Mouse (Mus musculus): ENCODE measurements around the gene Mfsd4b5. TPM values are rescaled to one million over a fixed set of nuclear protein-coding genes. Genes with fewer than 3 reads are reported as not detected.

Mfsd4b5 gene
- not detected in 2 replicates for polyA plus RNA-seq (2014; fragmentation: Nextera tagmentation; extraction: Ambion mirVana)

- no peak within 1 kb of the TSS for H3K4me2 ChIP-seq (ENCODE audit: low read depth, low read length)
- no peaks in the 10 kb centered on the region for H3K27me3 ChIP-seq (ENCODE audit: control insufficient read depth, insufficient read depth, low read length)
- no peak within 1 kb of the TSS for H3K27ac ChIP-seq (replicated peaks; ENCODE audit: low read depth, low read length)
- ATAC-seq (replicated peaks; ENCODE audit: insufficient number of reproducible peaks, low FRiP score, low TSS enrichment, low read depth) (no peak), DNase-seq (ENCODE audit: low spot score) (no peak)
- no peaks in the 10 kb centered on the region for H3K9me3 ChIP-seq (replicated peaks; ENCODE audit: control insufficient read depth, low read length)
- no peaks in the 10 kb centered on the region for H3K36me3 ChIP-seq (replicated peaks; ENCODE audit: control insufficient read depth, insufficient read depth, low read depth, low read length)
- H3K9ac ChIP-seq (replicated peaks; ENCODE audit: low read length) = no peak within 1 kb of the TSS
- 89% methylated on average over 12 of the region's 12 CpGs for WGBS
- H3K4me3 ChIP-seq (ENCODE audit: low read depth, low read length) = no peak within 1 kb of the TSS
- no peaks in the 10 kb centered on the region for H3K4me1 ChIP-seq (ENCODE audit: control insufficient read depth, insufficient read depth, low read length)
Measured at GRCm38 (mm10) chr10:39986466-39986865, at the start of gene Mfsd4b5. Gene Mfsd4b5, minus strand, starts transcription at chr10:39986646.

DNA sequence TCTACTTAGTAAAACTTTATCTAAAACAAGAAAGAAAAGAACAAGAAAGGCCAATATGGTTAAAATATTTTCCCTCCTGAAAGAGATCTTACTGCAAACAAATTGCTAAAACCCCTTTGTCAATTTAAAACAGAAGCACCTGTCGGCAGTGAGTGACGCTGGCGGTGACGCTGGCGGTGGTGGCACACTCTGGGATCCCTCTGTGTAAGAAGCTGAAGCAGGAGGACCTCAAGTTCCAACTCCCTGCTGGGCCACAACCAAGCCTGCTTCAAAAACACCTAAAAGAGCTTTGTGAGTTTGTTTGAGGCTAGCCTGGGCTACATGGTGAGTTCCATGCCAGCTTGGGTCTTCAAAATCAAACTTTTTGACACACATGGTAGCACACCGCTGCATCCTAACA lies 48.5 kb upstream of the Mfsd4b5 start:
- H3K9ac ChIP-seq (replicated peaks; ENCODE audit: low read length) = no peak overlapping the region
- H3K27ac ChIP-seq (replicated peaks; ENCODE audit: low read depth, low read length) = no peak overlapping the region
- WGBS = 94% methylated on average over 6 of the region's 6 CpGs
- no peaks in the 10 kb centered on the region for H3K27me3 ChIP-seq (ENCODE audit: control insufficient read depth, insufficient read depth, low read length)
- H3K9me3 ChIP-seq (replicated peaks; ENCODE audit: control insufficient read depth, low read length) = no peaks in the 10 kb centered on the region
- H3K4me1 ChIP-seq (ENCODE audit: control insufficient read depth, insufficient read depth, low read length) = no peaks in the 10 kb centered on the region
- no peak overlapping the region for H3K4me3 ChIP-seq (ENCODE audit: low read depth, low read length)
- no peaks in the 10 kb centered on the region for H3K36me3 ChIP-seq (replicated peaks; ENCODE audit: control insufficient read depth, insufficient read depth, low read depth, low read length)
- no peak overlapping the region for H3K4me2 ChIP-seq (ENCODE audit: low read depth, low read length)
- DNase-seq (ENCODE audit: low spot score) (no peak), ATAC-seq (replicated peaks; ENCODE audit: insufficient number of reproducible peaks, low FRiP score, low TSS enrichment, low read depth) (no peak)

DNA sequence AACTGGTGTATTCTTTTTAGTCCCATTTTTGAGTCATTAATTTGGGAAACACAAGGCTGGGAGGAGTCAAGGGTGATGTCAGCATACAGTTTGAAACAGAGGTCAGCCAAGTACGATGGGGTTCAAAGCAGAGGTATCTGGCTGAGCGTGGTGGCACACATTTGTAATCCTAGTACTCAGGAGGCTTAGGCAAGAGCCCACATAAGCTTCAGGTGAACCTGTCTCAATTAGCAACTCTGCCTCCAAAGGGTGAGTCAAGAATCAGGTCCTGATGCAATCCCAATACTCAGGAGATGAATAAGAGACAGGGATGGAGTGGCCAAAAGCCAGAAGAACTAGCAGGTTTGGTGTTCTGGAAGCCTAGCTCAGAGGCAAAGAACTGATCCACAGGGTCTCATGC lies 46.5 kb upstream of the Mfsd4b5 start:
- ATAC-seq (replicated peaks; ENCODE audit: insufficient number of reproducible peaks, low FRiP score, low TSS enrichment, low read depth) (no peak), DNase-seq (ENCODE audit: low spot score) (no peak)
- Histone ChIP-seq H3K9ac (replicated peaks; ENCODE audit: low read length) (no peak overlapping the region), H3K4me1 (ENCODE audit: control insufficient read depth, insufficient read depth, low read length) (no peaks in the 10 kb centered on the region), H3K36me3 (replicated peaks; ENCODE audit: control insufficient read depth, insufficient read depth, low read depth, low read length) (no peaks in the 10 kb centered on the region), H3K4me2 (ENCODE audit: low read depth, low read length) (no peak overlapping the region), H3K27ac (replicated peaks; ENCODE audit: low read depth, low read length) (no peak overlapping the region), H3K27me3 (ENCODE audit: control insufficient read depth, insufficient read depth, low read length) (no peaks in the 10 kb centered on the region), H3K4me3 (ENCODE audit: low read depth, low read length) (no peak overlapping the region), H3K9me3 (replicated peaks; ENCODE audit: control insufficient read depth, low read length) (no peaks in the 10 kb centered on the region)
- WGBS = 66% methylated on average over 2 of the region's 2 CpGs

GRCm38 (mm10) chr10:40030716-40031115 lies 44.3 kb upstream of the Mfsd4b5 start:
- ATAC-seq (replicated peaks; ENCODE audit: insufficient number of reproducible peaks, low FRiP score, low TSS enrichment, low read depth) = no peak
- H3K4me1 ChIP-seq (ENCODE audit: control insufficient read depth, insufficient read depth, low read length) = no peaks in the 10 kb centered on the region
- H3K4me3 ChIP-seq (ENCODE audit: low read depth, low read length) = no peak overlapping the region
- no peak overlapping the region for H3K4me2 ChIP-seq (ENCODE audit: low read depth, low read length)
- H3K9ac ChIP-seq (replicated peaks; ENCODE audit: low read length) = no peak overlapping the region
- H3K9me3 ChIP-seq (replicated peaks; ENCODE audit: control insufficient read depth, low read length) = no peaks in the 10 kb centered on the region
- H3K27me3 ChIP-seq (ENCODE audit: control insufficient read depth, insufficient read depth, low read length) = no peaks in the 10 kb centered on the region
- 91% methylated on average over 6 of the region's 6 CpGs for WGBS
- H3K27ac ChIP-seq (replicated peaks; ENCODE audit: low read depth, low read length) = no peak overlapping the region
- no peak for DNase-seq (ENCODE audit: low spot score)
- no peaks in the 10 kb centered on the region for H3K36me3 ChIP-seq (replicated peaks; ENCODE audit: control insufficient read depth, insufficient read depth, low read depth, low read length)

GRCm38 (mm10) chr10:40029610-40030009 lies 43.2 kb upstream of the Mfsd4b5 start:
- Histone ChIP-seq H3K4me2 (ENCODE audit: low read depth, low read length) (no peak overlapping the region), H3K27me3 (ENCODE audit: control insufficient read depth, insufficient read depth, low read length) (no peaks in the 10 kb centered on the region), H3K9ac (replicated peaks; ENCODE audit: low read length) (no peak overlapping the region), H3K4me3 (ENCODE audit: low read depth, low read length) (no peak overlapping the region), H3K27ac (replicated peaks; ENCODE audit: low read depth, low read length) (no peak overlapping the region), H3K36me3 (replicated peaks; ENCODE audit: control insufficient read depth, insufficient read depth, low read depth, low read length) (no peaks in the 10 kb centered on the region), H3K4me1 (ENCODE audit: control insufficient read depth, insufficient read depth, low read length) (no peaks in the 10 kb centered on the region; the same call in 1 of the 2 replicates), H3K9me3 (replicated peaks; ENCODE audit: control insufficient read depth, low read length) (no peaks in the 10 kb centered on the region)
- ATAC-seq (replicated peaks; ENCODE audit: insufficient number of reproducible peaks, low FRiP score, low TSS enrichment, low read depth) (no peak), DNase-seq (ENCODE audit: low spot score) (no peak)
- 77% methylated on average over 2 of the region's 2 CpGs for WGBS

- no peaks in the 10 kb centered on the region; the same call in 1 of the 2 replicates for H3K4me1 ChIP-seq (ENCODE audit: control insufficient read depth, insufficient read depth, low read length)
- H3K9ac ChIP-seq (replicated peaks; ENCODE audit: low read length) = no peak overlapping the region
- ATAC-seq (replicated peaks; ENCODE audit: insufficient number of reproducible peaks, low FRiP score, low TSS enrichment, low read depth) (no peak), DNase-seq (ENCODE audit: low spot score) (no peak)
- no peak overlapping the region for H3K4me3 ChIP-seq (ENCODE audit: low read depth, low read length)
- H3K9me3 ChIP-seq (replicated peaks; ENCODE audit: control insufficient read depth, low read length) = no peaks in the 10 kb centered on the region
- H3K27ac ChIP-seq (replicated peaks; ENCODE audit: low read depth, low read length) = no peak overlapping the region
- no peaks in the 10 kb centered on the region for H3K36me3 ChIP-seq (replicated peaks; ENCODE audit: control insufficient read depth, insufficient read depth, low read depth, low read length)
- no peaks in the 10 kb centered on the region for H3K27me3 ChIP-seq (ENCODE audit: control insufficient read depth, insufficient read depth, low read length)
- H3K4me2 ChIP-seq (ENCODE audit: low read depth, low read length) = no peak overlapping the region
- WGBS = 88% methylated on average over 8 of the region's 8 CpGs
Measured at GRCm38 (mm10) chr10:40028091-40028490, 41.6 kb upstream of the Mfsd4b5 start.

DNA sequence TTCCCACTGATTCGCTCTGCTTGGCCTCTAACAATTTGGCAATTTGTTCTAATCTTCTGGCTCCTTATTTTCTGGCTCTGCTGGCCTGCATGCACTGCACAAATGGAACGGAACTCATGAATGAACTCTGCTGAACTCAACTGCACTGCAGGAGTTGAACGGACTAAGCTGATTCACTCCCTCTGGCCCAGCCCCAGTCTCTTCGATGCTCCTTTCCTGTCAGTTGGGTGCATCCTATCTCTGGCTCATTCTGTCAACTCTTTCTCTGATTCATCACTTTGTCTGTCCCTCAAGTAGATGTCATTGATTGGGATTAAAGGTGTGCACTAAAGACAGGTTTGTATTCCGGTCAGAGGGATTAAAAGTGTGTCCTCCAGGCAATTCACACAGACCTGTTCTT lies 40.1 kb upstream of the Mfsd4b5 start:
- Histone ChIP-seq H3K9ac (replicated peaks; ENCODE audit: low read length) (no peak overlapping the region), H3K27me3 (ENCODE audit: control insufficient read depth, insufficient read depth, low read length) (no peaks in the 10 kb centered on the region), H3K9me3 (replicated peaks; ENCODE audit: control insufficient read depth, low read length) (no peaks in the 10 kb centered on the region), H3K4me3 (ENCODE audit: low read depth, low read length) (no peak overlapping the region), H3K27ac (replicated peaks; ENCODE audit: low read depth, low read length) (no peak overlapping the region), H3K4me1 (ENCODE audit: control insufficient read depth, insufficient read depth, low read length) (no peaks in the 10 kb centered on the region; the same call in 1 of the 2 replicates), H3K36me3 (replicated peaks; ENCODE audit: control insufficient read depth, insufficient read depth, low read depth, low read length) (no peaks in the 10 kb centered on the region), H3K4me2 (ENCODE audit: low read depth, low read length) (no peak overlapping the region)
- ATAC-seq (replicated peaks; ENCODE audit: insufficient number of reproducible peaks, low FRiP score, low TSS enrichment, low read depth) = no peak
- DNase-seq (ENCODE audit: low spot score) = no peak
- WGBS = 91% methylated on average over 5 of the region's 5 CpGs

GRCm38 (mm10) chr10:40025560-40025959 lies 39.1 kb upstream of the Mfsd4b5 start:
- Histone ChIP-seq H3K9ac (replicated peaks; ENCODE audit: low read length) (no peak overlapping the region), H3K9me3 (replicated peaks; ENCODE audit: control insufficient read depth, low read length) (no peaks in the 10 kb centered on the region), H3K27me3 (ENCODE audit: control insufficient read depth, insufficient read depth, low read length) (no peaks in the 10 kb centered on the region), H3K4me3 (ENCODE audit: low read depth, low read length) (peak overlapping the region; percentile 60; the same call in 1 of the 2 replicates), H3K36me3 (replicated peaks; ENCODE audit: control insufficient read depth, insufficient read depth, low read depth, low read length) (no peaks in the 10 kb centered on the region), H3K4me1 (ENCODE audit: control insufficient read depth, insufficient read depth, low read length) (no peaks in the 10 kb centered on the region; the same call in 1 of the 2 replicates), H3K27ac (replicated peaks; ENCODE audit: low read depth, low read length) (no peak overlapping the region), H3K4me2 (ENCODE audit: low read depth, low read length) (peak overlapping the region; percentile 98)
- 47% methylated on average over 8 of the region's 8 CpGs for WGBS
- no peak for ATAC-seq (replicated peaks; ENCODE audit: insufficient number of reproducible peaks, low FRiP score, low TSS enrichment, low read depth)
- DNase-seq (ENCODE audit: low spot score) = peak; percentile 43
